Mouse (Mus musculus): Measurements from ENCODE around the gene Tomm5. TPM values are rescaled to one million over a fixed set of nuclear protein-coding genes. Genes with fewer than 3 reads are reported as not detected.
"Not testable (repeated sequence)": the region's sequence is repeated elsewhere in the genome, so short reads cannot be mapped to it uniquely, and the experiment has no call there.

The Tomm5 gene
- total RNA-seq, 2 experiments from 2014 or later, result 52.8 to 70.4 TPM

DNA sequence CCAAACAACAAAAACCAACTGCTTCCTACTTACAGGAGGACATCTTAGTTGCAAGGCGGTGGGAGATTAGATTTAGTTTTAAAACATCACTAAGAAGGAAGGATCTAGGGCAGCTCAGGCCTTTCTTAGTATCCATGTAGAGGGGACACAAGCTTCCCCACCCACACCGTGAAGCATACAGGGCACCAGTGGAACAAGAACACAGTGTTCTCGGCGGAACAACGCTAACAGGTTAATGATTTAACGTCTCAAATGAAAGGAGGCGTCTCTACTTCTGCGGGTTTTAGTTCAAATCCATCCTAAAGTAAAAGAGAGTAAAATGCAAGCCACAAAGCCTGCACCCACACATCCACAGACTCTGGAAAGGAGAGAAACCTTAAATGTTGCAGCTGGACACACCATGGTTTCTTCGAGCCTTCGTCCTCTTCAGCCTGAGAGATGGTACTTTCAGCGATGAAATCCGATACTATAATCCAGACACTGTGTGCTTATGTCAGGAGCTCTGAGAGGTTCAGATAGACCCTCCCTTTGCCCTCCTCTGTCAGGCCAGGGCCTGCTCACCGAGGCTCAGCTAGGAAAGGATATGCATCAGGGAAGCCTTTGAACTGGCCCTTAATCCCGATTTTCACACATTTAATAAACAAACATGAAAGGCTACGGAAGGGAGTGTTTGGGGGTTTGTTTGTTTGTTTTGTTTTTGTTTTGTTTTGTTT, 35.5 kb downstream of the Tomm5 start:
- ATAC-seq (replicated peaks; ENCODE audit: low FRiP score, poor library complexity, severe bottlenecking), result no peak

DNA sequence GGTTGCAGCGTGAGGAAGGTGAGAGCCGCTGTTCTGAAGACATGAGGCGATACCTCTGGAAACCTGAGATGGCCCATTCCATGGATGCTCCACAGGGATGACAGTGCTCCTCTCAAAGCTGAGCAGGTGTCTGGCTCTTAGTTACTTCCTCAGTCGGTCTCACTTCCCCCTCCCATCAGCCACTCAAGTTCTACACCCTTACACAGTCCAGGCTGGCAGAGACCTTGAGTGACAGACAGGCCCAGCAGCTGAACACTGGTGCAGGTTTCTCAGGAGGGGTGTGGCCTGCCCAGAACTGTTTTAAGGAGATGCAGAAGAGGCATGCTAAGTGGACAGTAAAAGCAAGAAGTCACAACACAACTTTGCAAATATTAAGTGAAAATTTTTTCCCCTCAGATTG, 40.2 kb downstream of the Tomm5 start:
- ATAC-seq (replicated peaks; ENCODE audit: low FRiP score, poor library complexity, severe bottlenecking), result no peak

DNA sequence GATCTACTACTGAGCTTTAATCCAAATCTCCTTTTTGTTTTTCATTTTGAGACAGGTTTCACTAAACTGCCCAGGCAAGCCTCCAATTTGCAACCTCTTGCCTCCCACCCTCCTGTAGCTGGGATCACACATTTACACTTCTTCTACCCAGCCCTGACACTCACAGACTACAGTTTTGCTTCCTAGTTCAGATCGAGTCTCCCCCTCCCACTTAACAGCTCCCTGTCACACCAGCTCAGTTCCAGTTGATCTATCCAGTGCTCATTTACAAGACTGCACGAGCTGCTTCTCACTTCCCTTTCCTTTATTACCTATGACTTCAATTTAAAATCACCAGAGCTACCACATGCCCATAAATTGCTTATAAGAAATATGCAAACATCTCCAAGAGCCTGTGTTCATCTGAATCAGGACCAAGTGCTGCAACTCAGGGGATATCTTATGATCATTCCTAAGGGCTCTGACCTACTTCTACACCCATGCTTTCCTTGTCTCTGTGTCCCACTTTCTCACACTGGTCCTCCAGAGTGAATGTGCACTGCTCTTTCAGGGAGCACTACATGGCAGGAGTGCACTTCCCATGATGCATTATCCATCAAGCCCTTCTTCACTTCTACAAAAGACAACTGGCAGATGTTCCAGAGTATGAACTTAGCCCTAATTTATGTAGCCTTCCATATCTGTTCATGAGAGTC, 41.7 kb downstream of the Tomm5 start:
- no peak for ATAC-seq (replicated peaks; ENCODE audit: low FRiP score, poor library complexity, severe bottlenecking)

DNA sequence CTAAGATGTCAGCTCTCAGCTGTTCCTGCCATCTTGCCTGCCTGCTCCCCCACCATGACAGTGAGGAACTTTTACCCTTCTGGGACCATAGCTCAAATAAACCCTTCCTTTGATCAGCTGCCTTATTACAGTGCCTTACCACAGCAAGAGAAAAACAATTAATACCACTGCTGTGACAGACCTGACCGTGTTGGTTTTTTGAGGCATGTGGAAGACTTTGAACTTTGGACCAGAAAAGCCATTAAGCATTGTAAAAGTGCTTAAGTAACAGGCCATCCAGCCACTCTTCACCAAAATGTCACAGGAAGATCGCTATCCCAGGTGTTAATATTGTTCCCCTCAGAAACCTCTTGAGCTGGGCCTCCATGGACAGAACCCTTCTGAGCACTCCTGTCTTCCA, 43.3 kb downstream of the Tomm5 start:
- no peak for ATAC-seq (replicated peaks; ENCODE audit: low FRiP score, poor library complexity, severe bottlenecking)

DNA sequence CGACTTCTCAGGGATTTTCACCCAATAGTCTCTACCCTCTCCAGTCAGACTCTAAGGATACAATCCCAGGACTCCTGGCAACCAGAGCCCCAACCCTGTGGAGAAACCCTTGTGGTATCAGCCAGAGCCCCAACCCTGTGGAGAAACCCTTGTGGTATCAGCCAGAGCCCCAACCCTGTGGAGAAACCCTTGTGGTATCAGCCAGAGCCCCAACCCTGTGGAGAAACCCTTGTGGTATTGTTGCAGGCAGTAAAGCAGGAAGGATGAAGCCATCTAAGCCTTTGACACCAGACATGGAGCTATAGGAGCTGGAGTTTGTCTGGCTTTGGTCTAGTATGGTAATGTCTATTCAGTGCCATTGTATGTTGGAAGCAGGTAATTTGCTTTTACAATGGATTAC, 44.1 kb downstream of the Tomm5 start:
- not testable (repeated sequence) for ATAC-seq (replicated peaks; ENCODE audit: low FRiP score, poor library complexity, severe bottlenecking)

DNA sequence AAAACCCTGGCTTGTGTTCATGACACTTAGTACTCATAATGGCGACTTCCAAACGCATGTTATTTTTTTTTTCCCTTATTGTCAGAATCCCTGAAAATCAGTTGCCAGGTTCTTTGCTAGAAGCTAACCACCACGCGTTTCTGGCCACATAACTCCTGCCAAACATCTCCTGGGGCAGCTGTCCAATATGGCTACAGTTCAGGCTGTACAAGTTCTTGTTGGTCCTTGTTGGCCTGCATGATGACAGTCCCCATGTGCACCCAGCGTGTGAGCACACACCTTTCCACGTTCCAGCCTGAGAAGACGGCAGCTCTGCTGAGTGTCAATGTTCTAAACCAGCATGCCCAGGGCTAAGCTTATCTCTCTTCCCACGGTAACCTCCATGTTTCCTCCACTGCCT, 52.5 kb downstream of the Tomm5 start:
- ATAC-seq (replicated peaks; ENCODE audit: low FRiP score, poor library complexity, severe bottlenecking), result no peak

Other genes with a start within 250 kb of the Tomm5 start
- gene Grhpr, start 126.7 kb downstream of the Tomm5 start, total RNA-seq (2015; ENCODE audit: low replicate concordance), result 2.5 TPM in 1 of 2 replicates, not detected in the other
- 3.2 and 14.9 TPM in 2 replicates for gene Grhpr, start 126.7 kb downstream of the Tomm5 start, total RNA-seq (2017; ENCODE audit: low replicate concordance)
- gene Zbtb5, start 95.7 kb downstream of the Tomm5 start, total RNA-seq (2015; ENCODE audit: low replicate concordance), result 8.3 and 15.5 TPM in 2 replicates
- gene Zbtb5, start 95.7 kb downstream of the Tomm5 start, total RNA-seq (2017; ENCODE audit: low replicate concordance), result 9.3 and 20.2 TPM in 2 replicates
- gene Polr1e, start 89.5 kb downstream of the Tomm5 start, total RNA-seq (2015; ENCODE audit: low replicate concordance), result 10.1 and 12.6 TPM in 2 replicates
- gene Polr1e, start 89.5 kb downstream of the Tomm5 start, total RNA-seq (2017; ENCODE audit: low replicate concordance), result 4.1 and 12.1 TPM in 2 replicates
- gene Fbxo10, start 23.5 kb downstream of the Tomm5 start, total RNA-seq (2015; ENCODE audit: low replicate concordance), result 6.1 and 9.6 TPM in 2 replicates
- 8.0 and 14.8 TPM in 2 replicates for gene Fbxo10, start 23.5 kb downstream of the Tomm5 start, total RNA-seq (2017; ENCODE audit: low replicate concordance)
- gene Frmpd1, start 76.8 kb upstream of the Tomm5 start, total RNA-seq (2015; ENCODE audit: low replicate concordance), result not detected in 2 replicates
- gene Frmpd1, start 76.8 kb upstream of the Tomm5 start, total RNA-seq (2017; ENCODE audit: low replicate concordance), result not detected in 2 replicates
- gene Trmt10b, start 189.0 kb upstream of the Tomm5 start, total RNA-seq (2015; ENCODE audit: low replicate concordance), result 11.7 TPM in 1 of 2 replicates, not detected in the other
- gene Trmt10b, start 189.0 kb upstream of the Tomm5 start, total RNA-seq (2017; ENCODE audit: low replicate concordance), result 0.23 and 3.3 TPM in 2 replicates
- gene Dcaf10, start 234.0 kb upstream of the Tomm5 start, total RNA-seq (2015; ENCODE audit: low replicate concordance), result 13.3 and 16.8 TPM in 2 replicates
- 17.8 and 25.5 TPM in 2 replicates for gene Dcaf10, start 234.0 kb upstream of the Tomm5 start, total RNA-seq (2017; ENCODE audit: low replicate concordance)
- 27.0 and 44.0 TPM in 2 replicates for gene Exosc3, start 234.6 kb upstream of the Tomm5 start, total RNA-seq (2015; ENCODE audit: low replicate concordance)
- 31.3 and 47.4 TPM in 2 replicates for gene Exosc3, start 234.6 kb upstream of the Tomm5 start, total RNA-seq (2017; ENCODE audit: low replicate concordance)

Measured in erythroid progenitor cell, adult 5-6 weeks (primary cell).